Mouse (Mus musculus): ENCODE data around the gene Banp. TPM values are rescaled to one million over a fixed set of nuclear protein-coding genes. Genes with fewer than 3 reads are reported as not detected.

Gene Banp
- polyA plus RNA-seq (2017; shearing (Covaris generic)), result 26.5 TPM

DNA sequence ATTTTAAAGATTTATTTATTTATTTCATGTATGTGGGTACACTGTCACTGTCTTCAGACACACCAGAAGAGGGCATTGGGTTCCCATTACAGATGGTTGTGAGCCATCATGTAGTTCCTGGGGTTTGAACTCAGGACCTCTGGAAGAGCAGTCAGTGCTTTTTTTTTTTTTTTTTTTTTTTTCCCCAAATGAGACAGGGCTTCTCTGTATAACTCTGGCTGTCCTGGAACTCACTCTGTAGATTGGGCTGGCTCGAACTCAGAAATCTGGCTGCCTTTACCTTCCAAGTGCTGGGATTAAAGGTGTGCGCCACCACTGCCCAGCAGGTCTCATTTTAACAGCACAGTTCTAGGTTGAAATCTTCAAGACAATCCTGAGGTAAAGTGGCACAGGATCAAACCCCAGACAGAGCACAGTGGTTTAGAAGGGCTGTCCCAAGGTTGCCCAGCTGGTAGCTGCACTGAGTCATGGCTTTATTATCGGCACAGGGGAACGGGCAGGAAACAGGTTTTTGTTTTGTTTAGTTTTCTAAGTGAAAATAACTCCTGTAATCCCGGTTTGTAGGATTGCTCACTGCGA is at the start of gene Banp:
Gene Banp, plus strand, starts transcription at position 529 of the 579 bp plus-strand sequence.

GRCm38 (mm10) chr8:121907587-121908248 is 41.8 kb upstream of the Banp start, which contains the start of gene Slc7a5:
Gene Slc7a5 (minus strand): TSS chr8:121907694.

GRCm38 (mm10) chr8:121944831-121945230 is 4.7 kb upstream of the Banp start, which contains the start of gene Car5a:
Gene Car5a (minus strand): TSS chr8:121944904.

Other genes with a start within 250 kb of the Banp start
- gene Jph3, start 220.1 kb upstream of the Banp start, polyA plus RNA-seq (2017; shearing (Covaris generic)), result 0.12 TPM
- gene Klhdc4, start 120.2 kb upstream of the Banp start, polyA plus RNA-seq (2017; shearing (Covaris generic)), result 39.7 TPM
- gene Slc7a5, start 42.1 kb upstream of the Banp start, polyA plus RNA-seq (2017; shearing (Covaris generic)), result 38.7 TPM
- gene Car5a, start 4.8 kb upstream of the Banp start, polyA plus RNA-seq (2017; shearing (Covaris generic)), result not detected

All from effector memory CD4-positive, alpha-beta T cell, adult 5 months (primary cell).